Mouse (Mus musculus): Measurements from ENCODE around the gene Usp36. TPM values are rescaled to one million over a fixed set of nuclear protein-coding genes. Genes with fewer than 3 reads are reported as not detected.

Usp36 gene
- polyA plus RNA-seq, 1 experiment from 2014 or later = 16.1 TPM

GRCm38 (mm10) chr11:118239281-118240198, 50.5 kb downstream of the Usp36 start:
- H3K4me3 ChIP-seq (ENCODE audit: low read depth, low read length) = no peak overlapping the region

DNA sequence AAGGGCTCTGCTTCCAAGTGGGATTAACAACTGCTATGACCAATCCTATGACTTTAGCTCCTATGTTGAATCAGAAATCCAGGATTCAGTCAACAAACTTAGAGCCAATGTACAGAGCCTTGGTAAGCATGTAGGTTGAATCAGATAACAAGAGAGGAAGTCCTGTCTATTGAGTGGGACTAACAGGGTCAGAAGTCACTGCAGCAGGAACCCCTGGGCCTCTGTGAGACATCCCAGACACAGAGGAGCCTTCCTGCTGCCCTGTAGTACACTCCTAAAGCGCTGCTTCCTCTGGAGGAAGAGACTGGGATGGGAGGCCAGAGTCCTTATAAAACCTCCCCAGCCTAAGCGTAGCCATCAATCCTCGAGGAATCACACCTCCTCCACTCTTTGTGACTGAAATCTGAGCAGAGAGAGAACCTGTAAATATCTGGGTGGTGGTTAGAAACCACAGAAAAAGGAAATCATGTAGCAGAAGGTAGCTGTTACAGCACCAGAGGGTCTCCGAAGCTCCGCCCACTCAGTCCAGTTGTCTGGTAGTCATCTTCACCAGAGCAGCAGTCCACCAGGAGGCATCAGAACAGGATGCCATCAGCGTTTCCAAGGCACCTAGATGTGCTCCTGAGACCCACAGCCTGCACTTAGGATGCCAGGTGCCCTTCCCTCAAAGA, 53.4 kb downstream of the Usp36 start:
- Histone ChIP-seq H3K9me3 (ENCODE audit: control insufficient read depth, low read length) (no peaks in the 10 kb centered on the region), H3K27ac (replicated peaks; ENCODE audit: low read depth, low read length) (no peak overlapping the region), H3K36me3 (ENCODE audit: control insufficient read depth, insufficient read depth, low read length) (no peaks in the 10 kb centered on the region), H3K9ac (ENCODE audit: low read depth, low read length) (no peak overlapping the region), H3K4me2 (ENCODE audit: low read depth, low read length) (no peak overlapping the region), H3K4me1 (ENCODE audit: control insufficient read depth, insufficient read depth, low read length) (peaks cover 41% of the 10 kb centered on the region), H3K27me3 (replicated peaks; ENCODE audit: control insufficient read depth, insufficient read depth, low read length) (no peaks in the 10 kb centered on the region), H3K4me3 (ENCODE audit: low read depth, low read length) (no peak overlapping the region)
- ATAC-seq (ENCODE audit: low read depth) = no peak
- no peak for DNase-seq (ENCODE audit: low spot score)
- 51% methylated on average over 6 of the region's 6 CpGs for whole genome bisulfite sequencing

More at GRCm38 (mm10) chr11:118239281-118240198, 50.5 kb downstream of the Usp36 start:
- Histone ChIP-seq H3K9me3 (ENCODE audit: control insufficient read depth, low read length) (no peaks in the 10 kb centered on the region), H3K4me1 (ENCODE audit: control insufficient read depth, insufficient read depth, low read length) (peaks cover 52% of the 10 kb centered on the region), H3K9ac (ENCODE audit: low read depth, low read length) (peak overlapping the region; percentile 12; the same call in 1 of the 2 replicates), H3K27ac (replicated peaks; ENCODE audit: low read depth, low read length) (peak overlapping the region; percentile 89), H3K4me2 (ENCODE audit: low read depth, low read length) (peak overlapping the region; percentile 42), H3K36me3 (ENCODE audit: control insufficient read depth, insufficient read depth, low read length) (no peaks in the 10 kb centered on the region), H3K27me3 (replicated peaks; ENCODE audit: control insufficient read depth, insufficient read depth, low read length) (no peaks in the 10 kb centered on the region)
- WGBS = 28% methylated on average over 14 of the region's 14 CpGs
- peak; percentile 89 for DNase-seq (ENCODE audit: low spot score)
- peak; percentile 92 for ATAC-seq (ENCODE audit: low read depth)

DNA sequence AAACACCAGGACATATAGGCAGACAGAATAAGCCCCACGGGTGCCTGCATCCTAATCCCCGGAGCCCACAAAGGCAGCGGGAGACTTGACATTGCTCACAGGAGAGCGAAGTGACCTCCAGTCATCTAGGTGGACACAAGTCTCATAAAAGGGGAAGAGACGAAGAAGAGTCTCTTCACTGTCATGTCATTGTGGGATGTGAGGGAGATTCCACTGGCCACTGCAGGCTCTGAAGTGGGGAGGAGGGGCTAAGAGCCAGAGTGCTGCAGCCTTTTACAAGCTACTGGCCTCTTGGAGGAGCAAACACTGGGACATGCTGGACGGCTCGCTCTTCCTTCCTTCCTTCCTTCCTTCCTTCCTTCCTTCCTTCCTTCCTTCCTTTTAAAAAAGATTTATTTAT, 55.1 kb downstream of the Usp36 start:
- Histone ChIP-seq H3K9ac (ENCODE audit: low read depth, low read length) (no peak overlapping the region), H3K4me1 (ENCODE audit: control insufficient read depth, insufficient read depth, low read length) (peaks cover 30% of the 10 kb centered on the region), H3K27ac (replicated peaks; ENCODE audit: low read depth, low read length) (no peak overlapping the region), H3K36me3 (ENCODE audit: control insufficient read depth, insufficient read depth, low read length) (no peaks in the 10 kb centered on the region), H3K9me3 (ENCODE audit: control insufficient read depth, low read length) (no peaks in the 10 kb centered on the region), H3K27me3 (replicated peaks; ENCODE audit: control insufficient read depth, insufficient read depth, low read length) (no peaks in the 10 kb centered on the region), H3K4me3 (ENCODE audit: low read depth, low read length) (no peak overlapping the region), H3K4me2 (ENCODE audit: low read depth, low read length) (no peak overlapping the region)
- DNase-seq (ENCODE audit: low spot score) (no peak), ATAC-seq (ENCODE audit: low read depth) (no peak)
- 84% methylated on average over 7 of the region's 7 CpGs for WGBS

DNA sequence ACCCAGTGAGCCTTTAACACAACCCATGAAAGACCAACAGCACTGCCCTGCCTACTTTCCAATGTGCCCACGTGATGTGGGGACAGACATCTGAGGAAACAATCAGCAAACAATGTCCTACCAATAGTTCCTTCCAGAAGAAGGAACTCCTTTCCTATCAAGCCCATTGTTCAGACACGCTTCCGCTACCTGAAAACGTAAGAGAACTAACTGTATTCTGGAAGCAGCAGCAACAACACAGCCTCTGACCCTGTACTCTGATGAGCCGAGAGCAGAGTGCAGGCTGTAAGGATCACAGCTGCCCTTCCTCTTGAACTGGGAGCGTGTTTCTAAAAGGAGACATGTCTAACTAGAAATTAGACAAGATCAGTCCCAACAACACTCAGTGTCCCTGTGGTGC, 55.5 kb downstream of the Usp36 start:
- H3K9me3 ChIP-seq (ENCODE audit: control insufficient read depth, low read length) = no peaks in the 10 kb centered on the region
- H3K27me3 ChIP-seq (replicated peaks; ENCODE audit: control insufficient read depth, insufficient read depth, low read length) = no peaks in the 10 kb centered on the region
- WGBS = 77% methylated on average over 6 of the region's 6 CpGs
- H3K4me2 ChIP-seq (ENCODE audit: low read depth, low read length) = no peak overlapping the region
- H3K27ac ChIP-seq (replicated peaks; ENCODE audit: low read depth, low read length) = no peak overlapping the region
- no peaks in the 10 kb centered on the region for H3K36me3 ChIP-seq (ENCODE audit: control insufficient read depth, insufficient read depth, low read length)
- no peak overlapping the region for H3K4me3 ChIP-seq (ENCODE audit: low read depth, low read length)
- peaks cover 25% of the 10 kb centered on the region for H3K4me1 ChIP-seq (ENCODE audit: control insufficient read depth, insufficient read depth, low read length)
- no peak overlapping the region for H3K9ac ChIP-seq (ENCODE audit: low read depth, low read length)
- DNase-seq (ENCODE audit: low spot score) = no peak
- no peak for ATAC-seq (ENCODE audit: low read depth)

GRCm38 (mm10) chr11:118233924-118234323, 56.1 kb downstream of the Usp36 start:
- no peaks in the 10 kb centered on the region for H3K27me3 ChIP-seq (replicated peaks; ENCODE audit: control insufficient read depth, insufficient read depth, low read length)
- H3K27ac ChIP-seq (replicated peaks; ENCODE audit: low read depth, low read length) = no peak overlapping the region
- DNase-seq (ENCODE audit: low spot score) (no peak), ATAC-seq (ENCODE audit: low read depth) (no peak)
- H3K9me3 ChIP-seq (ENCODE audit: control insufficient read depth, low read length) = no peaks in the 10 kb centered on the region
- H3K4me3 ChIP-seq (ENCODE audit: low read depth, low read length) = no peak overlapping the region
- 45% methylated on average over 3 of the region's 3 CpGs for WGBS
- H3K4me2 ChIP-seq (ENCODE audit: low read depth, low read length) = no peak overlapping the region
- H3K36me3 ChIP-seq (ENCODE audit: control insufficient read depth, insufficient read depth, low read length) = no peaks in the 10 kb centered on the region
- no peak overlapping the region for H3K9ac ChIP-seq (ENCODE audit: low read depth, low read length)
- peaks cover 20% of the 10 kb centered on the region for H3K4me1 ChIP-seq (ENCODE audit: control insufficient read depth, insufficient read depth, low read length)

DNA sequence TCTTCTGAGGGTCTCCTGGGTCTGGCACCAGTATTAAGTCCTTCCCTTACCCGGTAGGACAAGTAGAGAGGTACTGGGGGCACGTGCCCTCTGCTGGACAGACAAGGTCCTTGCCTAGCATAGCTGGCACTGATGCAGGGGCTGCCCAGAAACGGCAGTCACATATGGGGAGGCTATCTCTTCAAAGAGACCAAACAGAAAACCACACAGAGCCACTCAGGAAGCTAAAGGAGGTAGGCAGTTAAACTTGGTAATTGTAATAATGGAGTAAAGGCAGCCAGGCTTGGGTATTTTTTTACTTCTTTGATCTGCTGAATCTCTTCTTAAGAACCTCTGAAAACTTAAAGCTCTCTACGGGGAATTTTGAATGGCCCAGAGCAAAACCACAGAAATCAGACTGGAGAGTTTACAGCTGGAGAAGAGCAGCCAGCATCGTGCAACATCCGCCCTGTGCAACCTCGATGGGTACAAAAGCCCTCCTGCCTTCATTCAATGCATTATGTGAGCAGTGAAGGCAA, 57.7 kb downstream of the Usp36 start:
- 0 out of 2 replicates have a peak overlapping the region, but pooled peaks have one; percentile 4 for H3K27ac ChIP-seq (replicated peaks; ENCODE audit: low read depth, low read length)
- DNase-seq (ENCODE audit: low spot score) (no peak), ATAC-seq (ENCODE audit: low read depth) (peak; percentile 79)
- H3K27me3 ChIP-seq (replicated peaks; ENCODE audit: control insufficient read depth, insufficient read depth, low read length) = no peaks in the 10 kb centered on the region
- H3K36me3 ChIP-seq (ENCODE audit: control insufficient read depth, insufficient read depth, low read length) = no peaks in the 10 kb centered on the region
- H3K9ac ChIP-seq (ENCODE audit: low read depth, low read length) = no peak overlapping the region
- no peak overlapping the region for H3K4me3 ChIP-seq (ENCODE audit: low read depth, low read length)
- H3K4me1 ChIP-seq (ENCODE audit: control insufficient read depth, insufficient read depth, low read length) = peaks cover 16% of the 10 kb centered on the region
- no peaks in the 10 kb centered on the region for H3K9me3 ChIP-seq (ENCODE audit: control insufficient read depth, low read length)
- 17% methylated on average over 7 of the region's 7 CpGs for WGBS
- no peak overlapping the region for H3K4me2 ChIP-seq (ENCODE audit: low read depth, low read length)

DNA sequence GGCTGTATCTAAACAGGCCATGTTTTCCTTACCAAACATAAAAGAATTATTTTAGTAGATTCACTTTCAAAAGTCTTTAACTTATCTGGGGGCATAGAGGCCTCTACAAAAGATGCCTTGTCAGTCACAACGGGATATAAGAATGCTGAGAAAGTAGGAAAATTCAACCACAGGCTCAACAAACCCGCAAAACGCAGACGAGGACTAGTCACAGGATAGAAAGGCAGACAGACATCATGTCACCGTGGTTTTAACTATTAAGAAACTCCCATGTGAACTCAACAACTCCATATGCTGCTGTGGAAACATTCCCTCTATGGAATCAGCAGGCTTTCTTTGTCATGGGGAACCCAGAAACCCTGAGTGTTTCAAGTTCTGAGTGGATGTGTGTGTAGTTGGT, 60.1 kb downstream of the Usp36 start:
- Histone ChIP-seq H3K27me3 (replicated peaks; ENCODE audit: control insufficient read depth, insufficient read depth, low read length) (no peaks in the 10 kb centered on the region), H3K9ac (ENCODE audit: low read depth, low read length) (no peak overlapping the region), H3K4me1 (ENCODE audit: control insufficient read depth, insufficient read depth, low read length) (peaks cover 11% of the 10 kb centered on the region), H3K4me2 (ENCODE audit: low read depth, low read length) (no peak overlapping the region), H3K36me3 (ENCODE audit: control insufficient read depth, insufficient read depth, low read length) (no peaks in the 10 kb centered on the region), H3K27ac (replicated peaks; ENCODE audit: low read depth, low read length) (no peak overlapping the region), H3K4me3 (ENCODE audit: low read depth, low read length) (no peak overlapping the region), H3K9me3 (ENCODE audit: control insufficient read depth, low read length) (no peaks in the 10 kb centered on the region)
- DNase-seq (ENCODE audit: low spot score) (no peak), ATAC-seq (ENCODE audit: low read depth) (no peak)
- 64% methylated on average over 5 of the region's 5 CpGs for WGBS

- Histone ChIP-seq H3K4me3 (ENCODE audit: low read depth, low read length) (no peak overlapping the region), H3K9ac (ENCODE audit: low read depth, low read length) (no peak overlapping the region), H3K36me3 (ENCODE audit: control insufficient read depth, insufficient read depth, low read length) (no peaks in the 10 kb centered on the region), H3K27ac (replicated peaks; ENCODE audit: low read depth, low read length) (no peak overlapping the region), H3K27me3 (replicated peaks; ENCODE audit: control insufficient read depth, insufficient read depth, low read length) (no peaks in the 10 kb centered on the region), H3K4me2 (ENCODE audit: low read depth, low read length) (no peak overlapping the region), H3K9me3 (ENCODE audit: control insufficient read depth, low read length) (no peaks in the 10 kb centered on the region), H3K4me1 (ENCODE audit: control insufficient read depth, insufficient read depth, low read length) (peaks cover 11% of the 10 kb centered on the region)
- 62% methylated on average over 7 of the region's 7 CpGs for WGBS
- ATAC-seq (ENCODE audit: low read depth) = no peak
- DNase-seq (ENCODE audit: low spot score) = no peak
Observed at GRCm38 (mm10) chr11:118227650-118228049, 62.4 kb downstream of the Usp36 start.
